Mouse (Mus musculus) urinary bladder, adult 2 months (tissue): ENCODE data around the gene Cenpk. TPM values are rescaled to one million over a fixed set of nuclear protein-coding genes. Genes with fewer than 3 reads are reported as not detected.
"Not testable (repeated sequence)": the region's sequence is repeated elsewhere in the genome, so short reads cannot be mapped to it uniquely, and the experiment has no call there.

Experiments
- DNase-seq: peaks from one replicate; pipeline ENCODE4 v3.0.0; 2022; ENCODE audit warnings: low spot score
- polyA plus RNA-seq: library from polyadenylated mRNA; depleted of rRNA; stranded (reverse); fragments of >200 nt; gene quantifications from 2 replicates; pipeline ENCODE4 v1.2.3, GENCODE M21; 2012; rRNA removed

The Cenpk gene
- 1.9 and 2.2 TPM in 2 replicates for polyA plus RNA-seq

GRCm38 (mm10) chr13:104228384-104229066 lies at the start of gene Cenpk, which contains the start of gene Ppwd1:
TSS of gene Cenpk (plus strand) at chr13:104228611.
TSS of gene Ppwd1 (minus strand) at chr13:104228843.
- peak; percentile 97 for DNase-seq

DNA sequence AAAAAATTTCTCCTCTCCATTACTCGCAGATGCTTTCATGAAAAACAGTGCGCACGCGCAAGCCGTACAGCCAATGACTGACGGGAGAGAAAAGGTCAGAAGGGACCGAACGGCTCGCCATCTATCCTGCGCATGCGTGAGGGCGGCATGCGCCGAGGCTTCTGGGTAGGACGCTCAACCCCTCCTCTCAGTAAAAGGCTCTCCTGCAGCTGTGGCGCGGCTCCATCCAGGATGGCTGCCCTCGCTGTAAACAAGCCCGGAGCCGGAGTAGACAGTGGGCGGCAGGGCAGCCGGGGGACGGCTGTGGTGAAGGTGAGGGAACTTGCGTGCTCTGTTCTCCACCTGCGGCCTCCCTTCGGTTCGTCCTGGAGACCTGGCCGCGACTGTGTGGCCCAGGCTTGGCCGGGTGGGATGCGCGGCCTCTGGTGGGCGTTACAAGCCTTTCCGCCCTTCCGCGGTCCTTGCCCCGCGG lies 49.7 kb upstream of the Cenpk start, which contains the start of gene Trim23:
TSS of gene Trim23 (plus strand) at position 148 of the 472 bp plus-strand sequence.
- peak; percentile 81 for DNase-seq

DNA sequence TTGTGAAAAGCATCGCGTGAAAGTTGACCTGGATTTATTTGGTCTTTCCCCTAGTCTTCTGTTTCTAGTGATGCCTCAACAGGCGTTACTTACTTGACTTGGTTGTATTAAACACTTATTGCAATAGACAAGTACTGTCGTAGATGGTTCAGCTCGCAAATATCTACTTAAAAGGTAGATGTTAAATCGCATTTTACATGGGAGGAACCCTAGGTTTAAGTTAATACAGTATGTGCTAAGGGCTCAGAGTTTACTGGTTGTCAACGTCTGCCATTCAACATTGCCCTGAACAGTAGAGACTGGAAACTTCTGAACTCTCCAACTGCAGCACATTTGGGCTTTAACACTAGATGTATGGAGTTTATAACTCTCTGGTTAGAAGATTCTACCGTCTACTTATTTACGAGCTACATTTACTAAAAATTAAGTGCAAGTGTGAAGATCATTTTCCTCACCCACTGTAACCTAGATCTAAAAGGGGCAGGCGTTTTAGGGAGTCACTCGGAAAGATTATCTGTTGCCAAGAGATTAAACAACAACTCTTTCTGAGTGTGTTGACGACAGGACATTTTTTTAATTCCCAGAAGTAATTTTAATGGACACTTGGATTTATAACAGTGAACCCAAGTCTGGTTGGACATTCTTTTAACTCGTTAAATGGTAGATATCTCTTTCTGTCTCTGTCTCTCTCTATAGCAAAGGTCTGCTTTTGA lies 49.1 kb upstream of the Cenpk start:
- no peak for DNase-seq

DNA sequence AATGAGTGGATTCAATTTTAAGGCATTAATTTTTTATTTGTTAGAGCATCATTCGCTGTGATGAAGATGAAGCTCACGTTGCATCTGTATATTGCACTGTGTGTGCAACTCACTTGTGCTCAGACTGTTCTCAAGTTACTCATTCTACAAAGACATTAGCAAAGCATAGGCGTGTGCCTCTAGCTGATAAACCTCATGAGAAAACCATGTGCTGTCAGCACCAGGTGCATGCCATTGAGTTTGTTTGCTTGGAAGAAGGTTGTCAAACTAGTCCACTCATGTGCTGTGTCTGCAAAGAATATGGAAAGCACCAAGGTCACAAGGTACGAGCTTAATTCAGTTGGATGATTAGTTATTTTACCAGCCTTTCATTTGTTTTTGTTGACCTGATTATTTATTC lies 41.1 kb upstream of the Cenpk start:
- DNase-seq, result no peak

- DNase-seq, result not testable (repeated sequence)
Measured at GRCm38 (mm10) chr13:104195891-104196290, 32.5 kb upstream of the Cenpk start.

GRCm38 (mm10) chr13:104204313-104204712 lies 24.1 kb upstream of the Cenpk start:
- no peak for DNase-seq

DNA sequence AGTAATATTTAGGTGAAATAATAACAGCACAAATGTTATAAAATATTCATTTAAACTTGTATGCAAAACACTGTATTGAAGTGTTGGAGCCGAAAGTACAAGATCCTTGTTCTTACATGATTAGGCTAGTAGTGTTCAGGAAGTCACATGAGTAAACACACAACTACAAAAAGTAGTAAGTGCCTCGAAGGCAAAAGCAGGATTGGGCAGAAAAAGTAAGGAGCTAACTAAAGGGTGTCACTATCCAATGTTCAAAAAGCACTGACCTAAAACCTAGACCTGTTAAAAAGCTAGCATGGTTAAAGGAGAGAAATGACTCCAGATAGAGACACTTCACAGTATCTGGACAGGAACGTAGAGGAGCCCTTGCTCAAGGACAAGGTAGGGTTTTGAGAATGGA lies 933 bp upstream of the Cenpk start:
- no peak for DNase-seq

DNA sequence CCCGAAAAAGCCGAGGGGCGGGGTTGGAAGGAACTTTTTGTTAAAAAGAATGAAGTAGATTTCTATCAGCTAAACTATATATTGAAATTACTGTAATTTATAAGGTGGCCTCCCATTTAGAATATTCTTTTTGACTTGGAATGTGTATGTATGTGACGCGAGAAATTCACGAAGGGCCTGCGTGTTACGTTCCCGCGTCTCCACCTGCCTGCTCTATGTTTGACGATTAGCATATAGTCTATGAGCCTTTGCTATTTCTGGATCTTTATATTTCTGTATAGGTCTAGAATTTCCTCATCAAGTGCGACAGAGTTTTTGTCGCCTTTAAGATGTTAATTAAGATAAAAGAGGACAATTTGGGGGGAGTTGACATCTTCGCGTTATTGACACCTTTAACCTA lies 770 bp downstream of the Cenpk start:
- no peak for DNase-seq

GRCm38 (mm10) chr13:104258997-104259396 lies 30.6 kb downstream of the Cenpk start:
- no peak for DNase-seq

DNA sequence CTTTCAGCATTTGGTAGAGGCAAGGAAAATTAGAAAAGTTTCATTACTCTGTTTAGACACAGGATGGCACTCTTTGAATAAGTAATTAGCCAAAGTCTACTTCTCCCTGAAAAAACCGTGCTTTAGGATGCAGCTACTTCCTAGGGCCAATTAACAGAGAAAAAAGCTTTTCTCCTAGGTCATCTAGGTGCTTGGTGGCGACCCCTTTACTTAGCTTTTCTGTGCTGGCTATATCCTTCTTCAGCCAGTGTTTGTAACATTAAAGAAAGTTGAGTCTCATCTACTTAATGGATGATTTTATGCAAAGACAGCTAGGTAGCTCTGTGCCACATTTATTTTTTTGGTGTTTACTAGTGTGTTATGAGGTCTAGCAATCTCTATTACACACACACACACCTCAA lies 56.6 kb downstream of the Cenpk start:
- no peak for DNase-seq

DNA sequence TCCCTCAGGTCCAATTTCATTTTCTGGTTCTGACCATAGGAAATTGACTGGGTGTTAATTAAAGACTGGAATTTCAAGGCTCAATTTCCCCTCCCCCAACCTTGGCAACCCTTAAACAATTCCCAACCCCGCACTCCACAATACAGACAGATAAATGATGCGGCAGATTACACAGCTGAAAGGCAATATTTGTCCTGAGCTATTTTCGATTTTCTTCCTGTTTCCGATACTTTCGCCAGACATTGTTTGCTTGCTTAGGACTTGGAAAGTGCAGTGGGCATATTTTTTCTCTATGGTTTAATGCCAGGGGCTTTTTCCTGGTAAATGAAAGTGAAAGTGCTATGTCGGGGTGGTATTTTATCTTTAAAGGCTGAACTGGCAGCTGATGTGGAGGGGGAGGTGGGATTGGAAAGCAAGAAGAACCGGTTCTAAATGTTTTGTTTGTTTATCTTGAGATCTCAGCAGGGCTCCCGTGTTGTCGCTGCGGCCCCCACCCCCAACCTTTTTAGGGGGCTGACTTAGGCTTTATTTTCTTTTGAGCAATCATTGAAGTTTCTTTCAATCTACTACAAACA lies 57.4 kb downstream of the Cenpk start:
- DNase-seq, result no peak

GRCm38 (mm10) chr13:104286336-104286735 lies 57.9 kb downstream of the Cenpk start:
- DNase-seq, result no peak

DNA sequence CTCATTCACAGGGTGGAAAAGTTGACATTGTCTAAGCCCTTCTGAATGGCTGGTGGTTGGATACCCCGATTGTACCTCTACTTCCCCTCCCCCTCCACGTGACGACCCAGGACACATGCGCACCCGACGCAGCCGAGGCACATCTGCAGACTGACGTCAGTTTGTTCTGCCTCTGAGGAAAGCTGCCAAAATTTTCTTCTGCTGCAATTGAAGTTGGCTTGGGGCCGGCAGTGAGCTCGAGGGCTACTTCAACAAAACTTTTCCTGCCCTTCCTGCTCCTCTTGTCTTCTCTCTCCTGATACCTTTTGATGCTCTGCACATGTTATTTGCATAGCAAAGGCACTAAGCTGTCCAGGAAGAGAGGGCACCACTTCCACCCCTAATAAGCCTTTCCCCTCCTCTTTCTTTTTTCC lies 58.5 kb downstream of the Cenpk start:
- DNase-seq, result peak; percentile 62

DNA sequence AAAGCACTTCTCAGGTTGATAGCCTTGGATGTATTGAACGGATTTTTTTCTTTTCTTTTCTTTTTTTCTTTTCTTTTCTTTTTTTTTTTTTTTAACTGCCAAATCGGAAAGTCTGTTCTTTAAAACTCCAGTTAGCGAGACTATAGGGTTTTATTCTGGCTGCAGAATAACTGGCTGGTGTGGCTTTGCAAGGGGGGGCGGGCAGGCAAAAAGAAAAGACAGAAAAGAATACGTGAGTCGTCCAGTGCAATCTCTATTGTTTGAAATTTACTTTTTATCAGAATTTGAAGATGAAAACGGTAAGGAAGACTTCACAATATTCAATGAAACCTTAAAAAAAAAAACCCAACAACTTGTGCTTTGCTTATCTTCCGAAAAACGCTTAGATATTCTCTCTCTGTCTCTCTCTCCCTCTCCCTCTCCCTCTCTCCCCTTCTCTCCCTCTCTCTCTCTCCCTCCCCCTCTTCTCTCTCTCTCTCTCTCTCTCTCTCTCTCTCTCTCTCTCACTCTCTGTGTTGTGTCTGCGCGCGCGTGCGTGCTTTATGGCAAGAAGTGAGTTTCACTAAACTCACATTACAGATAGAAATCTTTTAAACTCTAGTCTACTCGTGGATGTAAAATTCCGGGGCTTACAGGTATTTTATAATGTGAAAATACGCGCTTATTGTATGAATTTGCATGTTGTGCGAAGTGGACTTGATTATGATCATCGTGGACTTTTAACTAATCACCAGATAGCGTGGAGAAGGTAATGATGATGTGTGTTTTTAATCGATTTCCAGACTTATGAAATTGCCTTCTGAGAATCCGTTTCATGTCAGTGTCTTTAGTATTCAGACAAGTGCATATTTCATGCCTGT lies 59.2 kb downstream of the Cenpk start, which contains the start of gene Adamts6:
TSS of gene Adamts6 (plus strand) at position 470 of the 860 bp plus-strand sequence.
- DNase-seq, result no peak

DNA sequence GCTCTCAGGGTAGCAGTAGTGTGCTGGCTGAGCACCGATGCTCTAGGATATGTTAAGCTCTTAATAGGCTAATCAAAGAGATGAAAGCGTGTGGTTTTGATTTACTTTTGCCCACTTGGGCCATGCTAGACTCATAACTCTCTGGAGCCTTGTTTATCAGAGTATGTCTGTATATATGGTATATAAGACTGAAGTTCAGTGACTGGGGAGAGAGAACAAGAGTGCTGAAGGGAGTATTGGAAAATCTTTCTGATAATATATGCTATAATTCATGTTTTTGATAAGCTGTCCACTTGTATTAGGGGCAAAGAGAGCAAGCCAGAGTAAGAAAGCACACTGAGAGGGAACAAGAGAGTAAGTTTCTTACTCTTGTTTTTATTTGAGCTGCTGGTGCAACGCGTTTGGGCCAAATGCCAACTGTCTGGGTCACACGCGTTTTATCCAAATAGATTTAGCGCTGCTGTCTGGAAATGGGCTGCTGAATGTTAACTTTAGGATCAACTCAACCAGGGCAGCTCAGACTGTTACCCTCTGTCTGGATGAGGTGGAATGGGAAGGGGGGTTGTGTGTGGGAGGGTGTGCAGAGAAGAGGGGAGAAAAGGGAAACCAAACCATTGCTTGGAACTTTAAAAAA lies 59.9 kb downstream of the Cenpk start:
- peak; percentile 39 for DNase-seq

- no peak for DNase-seq
Measured at GRCm38 (mm10) chr13:104289176-104289575, 60.8 kb downstream of the Cenpk start.

DNA sequence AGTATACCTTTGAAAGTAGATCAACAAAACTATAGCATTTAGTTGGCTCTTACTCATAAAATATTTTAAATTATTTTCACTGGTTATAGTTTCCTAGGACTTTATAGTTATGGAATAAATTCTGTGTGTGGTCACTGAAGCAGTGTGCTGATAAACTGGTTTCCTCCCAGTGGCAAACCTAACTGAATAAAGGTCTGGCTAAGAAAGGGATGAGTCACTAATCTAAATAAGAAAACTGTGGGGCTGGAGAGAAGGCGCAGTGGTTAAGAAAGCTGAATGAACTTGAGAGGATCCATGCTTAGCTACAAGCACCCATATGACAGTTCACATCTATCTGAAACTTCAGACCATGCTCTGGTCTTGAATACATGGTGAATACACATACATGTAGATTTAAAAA lies 67.1 kb downstream of the Cenpk start:
- no peak for DNase-seq
